Mouse (Mus musculus) Patski (cell line): ENCODE results near the gene Zfp575. TPM values are rescaled to one million over a fixed set of nuclear protein-coding genes. Genes with fewer than 3 reads are reported as not detected.

ENCODE experiments used
- ATAC-seq: fragments of 100-300 bp; one replicate; pipeline ENCODE4 v1.8.0; 2021
- CTCF ChIA-PET: fragments of 350-600 bp; sonication (Branson Sonifier 250); formaldehyde crosslinking; loops from one replicate; lab custom pipeline; 2022; ENCODE audit warnings: inconsistent platforms; lab: Charles Lee
- POLR2A ChIA-PET: fragments of 350-600 bp; sonication (Branson Sonifier 250); formaldehyde crosslinking; loops from one replicate; lab custom pipeline; 2022; ENCODE audit warnings: antibody characterized with exemption, inconsistent platforms; lab: Charles Lee
- DNase-seq: peaks from one replicate; pipeline ENCODE4 v3.0.0-alpha.2; 2011; ENCODE audit warnings: low read depth, low spot score
- H3K27me3 ChIP-seq: fragments of 371-371 bp; one replicate; pipeline ENCODE4 v1.5.1; 2021
- CTCF ChIP-seq: fragments of 100-300 bp; IDR thresholded peaks from one replicate; pipeline ENCODE4 v1.5.1; 2021
- in situ Hi-C: fragments of 300-500 bp; cut with MboI; formaldehyde crosslinking; loops from 3 replicates; pipeline ENCODE4 v1.11.1; 2018; ENCODE audit warnings: low pct_unique_long_range_greater_than_20kb, mixed read lengths
- polyA plus RNA-seq: library from polyadenylated mRNA; unstranded; gene quantifications from one replicate; pipeline ENCODE4 v1.2.3, GENCODE M21; 2021

Gene Zfp575
- polyA plus RNA-seq, 1 experiment from 2014 or later = not detected

DNA sequence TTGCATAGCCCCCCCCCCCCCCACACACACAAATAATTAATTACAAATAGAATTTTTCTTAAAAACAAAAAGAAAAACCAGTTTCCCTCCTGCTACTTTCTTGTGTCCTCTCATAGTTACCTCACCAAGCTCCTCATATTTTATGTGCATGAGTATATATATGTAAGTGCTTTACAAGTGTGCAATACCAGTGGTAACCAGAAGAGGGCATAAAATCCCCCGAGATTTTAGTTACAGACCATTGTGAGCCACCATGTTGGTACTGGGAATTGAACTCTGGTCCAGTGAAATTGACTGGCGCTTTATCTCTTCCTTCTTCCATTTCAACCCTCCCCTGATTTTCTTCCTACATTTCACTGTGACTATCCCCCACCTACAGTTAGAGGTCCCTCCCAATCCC is 42.9 kb downstream of the Zfp575 start:
- CTCF ChIA-PET = interaction anchor here (0.7 to 1.6 kb wide), 4 partner anchors 12 to 17 kb away, joined by 3 to 4 read pairs (median 4); partner anchors contain the start of gene Irgq
- no peaks in the 10 kb centered on the region for H3K27me3 ChIP-seq
- TF ChIP-seq CTCF = no peak
- no peak for DNase-seq
- ATAC-seq = no peak
- POLR2A ChIA-PET = interaction anchor here (2.9 kb wide), 1 partner anchor 14 kb away, joined by 15 read pairs; the partner anchor contains the start of gene Irgq
- in situ Hi-C loops = no loop called here

DNA sequence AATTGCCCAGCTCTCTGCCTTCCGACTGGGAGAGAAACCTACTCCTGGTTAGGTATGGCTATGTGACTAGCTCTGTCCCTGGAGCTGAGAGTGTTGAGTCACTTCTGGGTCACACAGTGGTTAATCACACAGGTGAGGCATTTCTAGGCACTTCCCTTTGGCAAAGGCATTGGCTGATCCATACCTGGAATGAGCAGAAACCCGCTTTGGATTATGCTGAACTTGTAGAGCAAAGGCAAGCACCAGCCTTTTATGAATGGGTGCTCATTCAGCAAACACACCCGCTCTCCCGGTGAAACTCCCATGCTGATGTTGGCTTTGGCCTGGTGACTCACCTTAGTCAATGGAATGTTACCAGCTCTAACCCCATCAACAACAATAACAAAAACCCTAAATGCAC is 47.8 kb downstream of the Zfp575 start:
- DNase-seq = no peak
- in situ Hi-C loops = loop anchor here (5.0 kb wide), 1 partner anchor 118 kb away; no protein-coding TSS in a partner anchor
- no peak for TF ChIP-seq CTCF
- no peak for ATAC-seq
- CTCF ChIA-PET = interaction anchor here (0.9 to 2.5 kb wide), 5 partner anchors 8 to 66 kb away, joined by 3 to 10 read pairs (median 5); no protein-coding TSS in a partner anchor
- no peaks in the 10 kb centered on the region for H3K27me3 ChIP-seq
- POLR2A ChIA-PET = interaction anchor here (0.8 to 1.7 kb wide), 3 partner anchors 8 to 55 kb away, joined by 3 to 6 read pairs (median 3); no protein-coding TSS in a partner anchor

DNA sequence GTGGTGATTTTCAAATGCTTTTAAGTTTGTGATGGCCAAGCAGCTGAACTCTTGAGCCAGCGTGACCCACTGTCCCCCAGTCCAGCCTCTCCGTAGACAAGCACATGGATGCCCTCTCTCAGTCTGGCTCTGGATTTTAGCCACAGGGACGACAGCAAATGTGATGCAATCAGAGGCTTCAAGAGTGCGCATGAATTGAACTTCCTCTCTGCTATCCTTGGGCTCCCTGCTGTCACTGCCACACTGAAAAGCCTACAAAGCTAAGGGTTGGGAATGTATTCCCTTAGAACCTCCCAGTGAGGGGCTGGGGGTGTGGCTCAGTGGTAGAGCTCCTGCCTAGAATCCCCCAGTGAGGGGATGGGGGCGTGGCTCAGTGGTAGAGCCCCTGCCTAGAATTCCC is 48.7 kb downstream of the Zfp575 start:
- POLR2A ChIA-PET = interaction anchor here (1.7 kb wide), 1 partner anchor 9 kb away, joined by 6 read pairs; no protein-coding TSS in a partner anchor
- TF ChIP-seq CTCF = no peak
- CTCF ChIA-PET = interaction anchor here (2.5 to 4.2 kb wide), 2 partner anchors 8 to 65 kb away, joined by 10 to 14 read pairs; partner anchors contain the start of genes Pinlyp and Xrcc1
- DNase-seq (no peak), ATAC-seq (no peak)
- in situ Hi-C loops = loop anchor here (5.0 kb wide), 1 partner anchor 119 kb away; no protein-coding TSS in a partner anchor
- no peaks in the 10 kb centered on the region for H3K27me3 ChIP-seq

DNA sequence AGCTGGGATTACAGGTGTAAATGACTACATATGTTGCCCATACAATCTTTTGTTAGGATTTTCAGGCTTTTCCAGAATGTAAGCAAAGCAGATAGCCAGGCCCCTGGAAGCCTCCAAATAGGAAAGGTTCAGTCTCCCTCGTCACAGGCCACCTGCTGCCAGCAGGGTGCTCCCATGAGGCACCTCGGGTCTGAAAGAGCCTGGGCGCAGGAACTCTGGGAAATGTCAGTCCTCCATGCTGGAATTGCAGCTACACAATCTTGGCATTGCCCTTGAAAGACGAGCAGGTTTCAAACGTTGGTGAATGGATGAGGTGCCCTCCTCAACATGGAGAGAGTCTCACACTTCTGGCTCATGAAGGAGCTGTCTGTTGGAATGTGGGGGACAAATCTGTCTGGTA is 49.3 kb downstream of the Zfp575 start:
- no peak for DNase-seq
- no peak for ATAC-seq
- no peak for TF ChIP-seq CTCF
- CTCF ChIA-PET = interaction anchor here (1.2 to 4.2 kb wide), 4 partner anchors 8 to 65 kb away, joined by 3 to 14 read pairs (median 7); partner anchors contain the start of genes Pinlyp and Xrcc1
- POLR2A ChIA-PET = interaction anchor here (0.6 to 1.7 kb wide), 6 partner anchors 9 to 410 kb away, joined by 3 to 6 read pairs (median 3); partner anchors contain the start of genes Cadm4 and Zfp428
- in situ Hi-C loops = loop anchor here (5.0 kb wide), 1 partner anchor 119 kb away; no protein-coding TSS in a partner anchor
- H3K27me3 ChIP-seq = no peaks in the 10 kb centered on the region

DNA sequence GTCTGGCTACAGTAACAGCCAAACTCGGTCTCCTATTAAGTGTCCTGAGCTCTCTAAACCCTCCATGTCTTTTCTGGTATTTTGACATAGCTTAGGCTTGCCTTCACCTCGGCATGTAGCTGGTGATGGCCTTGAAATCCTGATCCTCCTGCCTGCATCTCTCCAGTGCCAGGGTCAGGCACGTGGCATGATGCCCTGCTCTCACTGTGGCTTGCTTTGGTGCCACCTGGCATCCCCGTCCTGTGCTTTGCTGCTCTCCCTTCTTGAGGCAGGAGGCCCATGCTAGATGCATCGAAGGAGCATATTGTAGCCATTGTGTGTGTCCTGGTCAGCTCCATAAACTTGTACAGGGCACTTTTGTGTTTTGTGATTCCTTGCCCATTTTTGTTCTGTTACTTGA is 49.9 kb downstream of the Zfp575 start:
- DNase-seq (no peak), ATAC-seq (no peak)
- CTCF ChIA-PET = interaction anchor here (1.2 to 4.2 kb wide), 4 partner anchors 9 to 30 kb away, joined by 3 to 14 read pairs (median 4); partner anchors contain the start of genes Pinlyp, Xrcc1 and Zfp428
- no peak for TF ChIP-seq CTCF
- in situ Hi-C loops = loop anchor here (5.0 kb wide), 1 partner anchor 120 kb away; no protein-coding TSS in a partner anchor
- H3K27me3 ChIP-seq = no peaks in the 10 kb centered on the region
- POLR2A ChIA-PET = interaction anchor here (0.6 to 1.4 kb wide), 4 partner anchors 10 to 56 kb away, joined by 3 to 7 read pairs (median 4); partner anchors contain the start of genes Cadm4 and Zfp428

DNA sequence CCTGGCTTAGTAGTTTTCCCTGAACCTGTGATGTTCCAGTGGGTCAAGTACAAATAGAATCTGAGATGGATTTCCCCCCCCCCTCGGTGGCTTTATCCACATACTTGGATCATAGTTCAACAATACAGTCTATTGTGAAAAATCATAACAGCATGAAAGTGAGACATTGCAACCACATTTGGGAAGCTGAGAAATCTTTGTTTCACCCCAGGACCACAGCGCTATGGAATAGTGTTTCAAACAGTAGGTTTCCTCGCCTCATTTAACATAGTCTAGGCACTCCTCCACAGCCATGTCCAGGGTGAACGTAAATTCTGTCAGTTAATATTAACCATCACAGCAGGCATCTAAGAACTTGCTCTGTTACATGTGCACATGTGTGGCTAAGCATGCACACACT is 50.4 kb downstream of the Zfp575 start:
- ATAC-seq = peak; percentile 89
- in situ Hi-C loops = loop anchor here (5.0 kb wide), 1 partner anchor 120 kb away; no protein-coding TSS in a partner anchor
- no peaks in the 10 kb centered on the region for H3K27me3 ChIP-seq
- DNase-seq = peak; percentile 94
- CTCF ChIA-PET = interaction anchor here (1.3 to 4.2 kb wide), 3 partner anchors 9 to 30 kb away, joined by 3 to 14 read pairs (median 4); partner anchors contain the start of genes Pinlyp, Xrcc1 and Zfp428
- TF ChIP-seq CTCF = no peak
- POLR2A ChIA-PET = interaction anchor here (0.8 to 1.4 kb wide), 3 partner anchors 30 to 55 kb away, joined by 3 to 7 read pairs (median 4); partner anchors contain the start of genes Cadm4 and Zfp428

DNA sequence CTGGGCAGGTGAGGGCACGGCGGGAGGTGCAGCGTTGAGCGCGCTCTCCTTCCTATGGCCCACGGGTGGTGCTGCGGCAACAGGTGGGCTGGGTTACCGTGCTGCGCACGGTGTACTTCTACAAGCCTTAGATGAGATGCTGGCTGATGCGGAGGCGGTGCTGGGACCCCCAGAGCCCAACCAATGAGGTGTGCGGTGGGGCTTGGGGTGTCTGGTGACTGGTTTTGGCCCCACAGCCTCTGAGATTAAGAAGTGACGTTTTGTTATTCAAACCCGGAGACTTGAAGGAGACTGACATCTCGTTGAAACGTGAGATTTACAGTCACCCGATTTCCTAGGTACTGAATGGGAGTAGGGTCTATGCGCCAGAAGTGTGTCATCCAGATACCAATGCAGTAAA is 53.1 kb downstream of the Zfp575 start:
- no peak for DNase-seq
- in situ Hi-C loops = loop anchor here (5.0 kb wide), 1 partner anchor 38 kb away; no protein-coding TSS in a partner anchor
- no peak for TF ChIP-seq CTCF
- no peak for ATAC-seq
- CTCF ChIA-PET = interaction anchor here (2.3 kb wide), 1 partner anchor 30 kb away, joined by 8 read pairs; no protein-coding TSS in a partner anchor
- no peaks in the 10 kb centered on the region for H3K27me3 ChIP-seq
- POLR2A ChIA-PET = no interaction called here

Other genes starting within 250 kb of the Zfp575 start
- not detected for gene Lypd5, start 238.4 kb downstream of the Zfp575 start, polyA plus RNA-seq
- not detected for gene Kcnn4, start 217.4 kb downstream of the Zfp575 start, polyA plus RNA-seq
- 26.6 TPM for gene Smg9, start 188.0 kb downstream of the Zfp575 start, polyA plus RNA-seq
- not detected for gene Irgc1, start 135.3 kb downstream of the Zfp575 start, polyA plus RNA-seq
- gene Plaur, start 125.2 kb downstream of the Zfp575 start, polyA plus RNA-seq = 87.9 TPM
- 44.1 TPM for gene Cadm4, start 105.6 kb downstream of the Zfp575 start, polyA plus RNA-seq
- gene Zfp428, start 80.6 kb downstream of the Zfp575 start, polyA plus RNA-seq = 32.4 TPM
- gene AC161166.1, start 75.2 kb downstream of the Zfp575 start, polyA plus RNA-seq = 0.21 TPM
- 28.8 TPM for gene Irgq, start 57.0 kb downstream of the Zfp575 start, polyA plus RNA-seq
- gene Pinlyp, start 41.5 kb downstream of the Zfp575 start, polyA plus RNA-seq = 0.26 TPM
- gene Xrcc1, start 41.4 kb downstream of the Zfp575 start, polyA plus RNA-seq = 60.3 TPM
- gene Ethe1, start 98 bp downstream of the Zfp575 start, polyA plus RNA-seq = 74.5 TPM
- gene Phldb3, start 23.1 kb upstream of the Zfp575 start, polyA plus RNA-seq = 2.7 TPM
- gene Lypd3, start 48.9 kb upstream of the Zfp575 start, polyA plus RNA-seq = not detected
- gene Tex101, start 89.0 kb upstream of the Zfp575 start, polyA plus RNA-seq = not detected
- gene BC049730, start 121.6 kb upstream of the Zfp575 start, polyA plus RNA-seq = not detected
- gene Gm4763, start 139.3 kb upstream of the Zfp575 start, polyA plus RNA-seq = not detected
- gene Cd177, start 172.7 kb upstream of the Zfp575 start, polyA plus RNA-seq = 0.31 TPM
- gene Ceacam10, start 189.6 kb upstream of the Zfp575 start, polyA plus RNA-seq = not detected